Mouse (Mus musculus) MEL (cell line): Measurements from ENCODE around the gene Zbtb22. TPM values are rescaled to one million over a fixed set of nuclear protein-coding genes. Genes with fewer than 3 reads are reported as not detected.
A peak's percentile ranks its signal among the peaks of the same experiment; 100 is the strongest.

Source experiments
- DNase-seq: peaks from one replicate; pipeline ENCODE4 v3.0.0; 2011; ENCODE audit warnings: low read depth, low spot score
- H3K27ac ChIP-seq: 2 replicates; pipeline ENCODE4 v1.5.1; 2012; ENCODE audit warnings: low read depth, mild to moderate bottlenecking, control low read depth, low read length, moderate library complexity; ENCODE audit not compliant: control insufficient read depth
- H3K27me3 ChIP-seq, 2 experiments: fragments of 150-350 bp in 1 of 2; sonication (generic) in 1 of 2; 2 replicates each; pipeline ENCODE4 v1.6.1; 2012; ENCODE audit warnings: low read length in 2 of 2, mild to moderate bottlenecking in 2 of 2, improper control_type of control experiment in 1 of 2, moderate library complexity in 1 of 2; ENCODE audit not compliant: insufficient read depth in 2 of 2, control insufficient read depth in 1 of 2
- H3K36me3 ChIP-seq, 2 experiments: 2 replicates each; pipeline ENCODE4 v1.6.1; 2012 to 2014; ENCODE audit warnings: low read length in 2 of 2, improper control_type of control experiment in 1 of 2, inconsistent platforms in 1 of 2, mild to moderate bottlenecking in 1 of 2; ENCODE audit not compliant: insufficient read depth in 2 of 2, control insufficient read depth in 1 of 2
- H3K4me1 ChIP-seq, 2 experiments: fragments of 150-350 bp in 1 of 2; sonication (generic) in 1 of 2; 2 replicates each; pipeline ENCODE4 v1.6.1; 2012; ENCODE audit warnings: low read length in 2 of 2, improper control_type of control experiment in 1 of 2, mild to moderate bottlenecking in 1 of 2; ENCODE audit not compliant: insufficient read depth in 2 of 2, control insufficient read depth in 1 of 2
- H3K4me3 ChIP-seq, 2 experiments: fragments of 150-350 bp in 1 of 2; sonication (generic) in 1 of 2; 2 replicates each; pipeline ENCODE4 v1.5.1; 2012; ENCODE audit warnings: low read depth in 2 of 2, low read length in 2 of 2, mild to moderate bottlenecking in 2 of 2, moderate library complexity in 2 of 2, control low read depth in 1 of 2, improper control_type of control experiment in 1 of 2; ENCODE audit not compliant: control insufficient read depth in 1 of 2, insufficient read depth in 1 of 2
- H3K79me2 ChIP-seq: 2 replicates; pipeline ENCODE4 v1.6.1; 2012; ENCODE audit warnings: mild to moderate bottlenecking, low read length, moderate library complexity; ENCODE audit not compliant: control insufficient read depth, poor library complexity, insufficient read depth
- H3K9ac ChIP-seq: 2 replicates; pipeline ENCODE4 v1.6.1; 2012; ENCODE audit warnings: low read depth, mild to moderate bottlenecking, control low read depth, low read length, moderate library complexity; ENCODE audit not compliant: control insufficient read depth, poor library complexity, severe bottlenecking
- H3K9me3 ChIP-seq: fragments of 150-350 bp; sonication (generic); replicated peaks from 2 replicates; pipeline ENCODE4 v1.6.1; 2012; ENCODE audit warnings: mild to moderate bottlenecking, low read length, improper control_type of control experiment, moderate library complexity; ENCODE audit not compliant: insufficient read depth
- CHD2 ChIP-seq: IDR thresholded peaks from 2 replicates; pipeline ENCODE4 v1.6.1; 2011; ENCODE audit warnings: low read length, improper control_type of control experiment
- CTCF ChIP-seq, 3 experiments: IDR thresholded peaks in 2 of 3; conservative IDR thresholded peaks in 1 of 3; 2 replicates each; pipeline ENCODE4 v1.5.1; 2011 to 2012; ENCODE audit warnings: low read length in 3 of 3, low read depth in 2 of 3, mild to moderate bottlenecking in 2 of 3, improper control_type of control experiment in 1 of 3, inconsistent platforms in 1 of 3, mixed read lengths in 1 of 3, moderate library complexity in 1 of 3; ENCODE audit not compliant: control insufficient read depth in 1 of 3, insufficient read depth in 1 of 3, poor library complexity in 1 of 3, severe bottlenecking in 1 of 3
- E2F4 ChIP-seq: IDR thresholded peaks from 2 replicates; pipeline ENCODE4 v1.6.1; 2011; ENCODE audit warnings: low read depth, low read length, improper control_type of control experiment, borderline replicate concordance
- ELF1 ChIP-seq: IDR thresholded peaks from 2 replicates; pipeline ENCODE4 v1.6.1; 2014; ENCODE audit warnings: low read depth, mild to moderate bottlenecking, inconsistent platforms, low read length, improper control_type of control experiment, moderate library complexity
- EP300 ChIP-seq, 2 experiments: IDR thresholded peaks; 2 replicates each; pipeline ENCODE4 v1.6.1; 2011; ENCODE audit warnings: improper control_type of control experiment in 2 of 2, low read length in 2 of 2, low read depth in 1 of 2, mild to moderate bottlenecking in 1 of 2
- ETS1 ChIP-seq: IDR thresholded peaks from 2 replicates; pipeline ENCODE4 v1.6.1; 2012; ENCODE audit warnings: low read depth, mild to moderate bottlenecking, inconsistent platforms, low read length, improper control_type of control experiment, moderate library complexity
- JUND ChIP-seq: IDR thresholded peaks from 2 replicates; pipeline ENCODE4 v1.6.1; 2011; ENCODE audit warnings: low read depth, mild to moderate bottlenecking, improper control_type of control experiment, low read length
- MAFK ChIP-seq: IDR thresholded peaks from 2 replicates; pipeline ENCODE4 v1.6.1; 2011; ENCODE audit warnings: low read depth, mild to moderate bottlenecking, low read length, improper control_type of control experiment, borderline replicate concordance
- MAZ ChIP-seq: IDR thresholded peaks from 2 replicates; pipeline ENCODE4 v1.6.1; 2012; ENCODE audit warnings: low read depth, mild to moderate bottlenecking, inconsistent platforms, low read length, improper control_type of control experiment
- MEF2A ChIP-seq: IDR thresholded peaks from 2 replicates; pipeline ENCODE4 v1.6.1; 2014; ENCODE audit warnings: low read depth, mild to moderate bottlenecking, inconsistent platforms, low read length, improper control_type of control experiment; ENCODE audit not compliant: poor library complexity, insufficient replicate concordance, severe bottlenecking; ENCODE audit errors: extremely low read depth
- MYC ChIP-seq: IDR thresholded peaks from 2 replicates; pipeline ENCODE4 v1.6.1; 2011; ENCODE audit warnings: low read depth, mild to moderate bottlenecking, low read length, improper control_type of control experiment, moderate library complexity
- NRF1 ChIP-seq: IDR thresholded peaks from 2 replicates; pipeline ENCODE4 v1.6.1; 2014; ENCODE audit warnings: low read depth, mild to moderate bottlenecking, inconsistent platforms, low read length, improper control_type of control experiment, moderate library complexity; ENCODE audit not compliant: poor library complexity, insufficient read depth, severe bottlenecking
- POLR2A ChIP-seq, 2 experiments: IDR thresholded peaks; 2 replicates each; pipeline ENCODE4 v1.6.1; 2011 to 2012; ENCODE audit warnings: low read length in 2 of 2, mild to moderate bottlenecking in 2 of 2, control low read depth in 1 of 2, improper control_type of control experiment in 1 of 2, low read depth in 1 of 2, moderate library complexity in 1 of 2; ENCODE audit not compliant: control insufficient read depth in 1 of 2, insufficient read depth in 1 of 2, poor library complexity in 1 of 2
- POLR2AphosphoS2 ChIP-seq: IDR thresholded peaks from 2 replicates; pipeline ENCODE4 v1.6.1; 2011; ENCODE audit warnings: low read length, improper control_type of control experiment
- POLR2AphosphoS5 ChIP-seq: IDR thresholded peaks from 2 replicates; pipeline ENCODE4 v1.6.1; 2012; ENCODE audit warnings: low read depth, borderline replicate concordance, mild to moderate bottlenecking, inconsistent platforms, low read length, moderate library complexity, mixed read lengths
- RCOR1 ChIP-seq: IDR thresholded peaks from 2 replicates; pipeline ENCODE4 v1.6.1; 2012; ENCODE audit warnings: low read depth, mild to moderate bottlenecking, inconsistent platforms, low read length, improper control_type of control experiment
- SMC3 ChIP-seq: IDR thresholded peaks from 2 replicates; pipeline ENCODE4 v1.6.1; 2011; ENCODE audit warnings: low read depth, low read length, improper control_type of control experiment
- USF2 ChIP-seq, 2 experiments: IDR thresholded peaks; 2 replicates each; pipeline ENCODE4 v1.6.1; 2011 to 2012; ENCODE audit warnings: improper control_type of control experiment in 2 of 2, low read length in 2 of 2, borderline replicate concordance in 1 of 2, inconsistent platforms in 1 of 2, low read depth in 1 of 2, mild to moderate bottlenecking in 1 of 2; ENCODE audit not compliant: insufficient read depth in 1 of 2
- ZNF384 ChIP-seq: IDR thresholded peaks from 2 replicates; pipeline ENCODE4 v1.6.1; 2012; ENCODE audit warnings: low read depth, mild to moderate bottlenecking, inconsistent platforms, low read length, improper control_type of control experiment
- polyA plus RNA-seq, 2 experiments: library from polyadenylated mRNA; stranded (reverse) in 1 of 2; unstranded in 1 of 2; fragments of >175 nt in 1 of 2; fragments of >200 nt in 1 of 2; gene quantifications; 2 replicates each; pipeline versions ENCODE4 v1.2.1 to v1.2.4; 2012; ENCODE audit warnings: low replicate concordance in 2 of 2, low read depth in 1 of 2; ENCODE audit not compliant: insufficient read length in 2 of 2, insufficient read depth in 1 of 2, missing spikeins in 1 of 2
- total RNA-seq: library from RNA; depleted of rRNA; stranded (reverse); fragments of 300-350 nt; gene quantifications from 2 replicates; pipeline ENCODE4 v1.2.3, GENCODE M21; 2012

Zbtb22 gene
- total and polyA plus RNA-seq, 3 experiments: 18.6 to 30.0 TPM; not detected in 1

DNA sequence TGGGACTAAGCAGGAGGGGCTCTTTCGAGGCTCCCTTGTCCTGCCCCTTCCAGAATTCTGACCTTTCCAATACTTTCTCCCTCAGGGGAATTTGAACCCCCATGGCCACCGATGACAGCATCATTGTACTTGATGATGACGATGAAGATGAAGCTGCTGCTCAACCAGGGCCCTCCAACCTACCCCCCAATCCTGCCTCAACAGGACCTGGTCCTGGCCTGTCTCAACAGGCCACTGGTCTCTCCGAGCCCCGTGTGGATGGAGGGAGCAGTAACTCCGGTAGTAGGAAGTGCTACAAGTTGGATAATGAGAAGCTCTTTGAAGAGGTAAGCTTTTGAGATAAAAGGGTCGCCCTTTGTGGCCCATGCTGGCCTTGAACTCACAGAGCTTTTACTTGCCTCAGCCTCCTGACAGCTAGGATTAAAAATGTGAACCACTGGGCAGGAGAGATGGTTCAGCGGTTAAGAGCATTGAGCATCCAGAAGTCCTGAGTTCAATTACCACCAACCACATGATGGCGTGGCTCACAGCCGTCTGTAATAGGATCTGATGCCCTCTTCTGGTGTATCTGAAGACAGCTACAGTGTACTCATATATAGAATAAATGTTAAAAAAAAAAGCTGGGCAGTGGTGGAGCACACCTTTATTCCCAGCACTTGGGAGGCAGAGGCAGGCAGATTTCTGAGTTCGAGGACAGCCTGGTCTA, 5.2 kb upstream of the Zbtb22 start:
- no peaks in the 10 kb centered on the region for H3K27me3 ChIP-seq
- H3K27ac ChIP-seq: no peak overlapping the region
- H3K4me3 ChIP-seq: peak overlapping the region; percentile 76 to 90
- TF ChIP-seq ZNF384 (peak; percentile 65), RCOR1 (no peak), NRF1 (no peak), SMC3 (peak; percentile 36), MAZ (no peak), E2F4 (no peak), MEF2A (no peak), EP300 (IDR thresholded peaks at IDR 0.05; ENCODE audit: low read depth in 1 of 2, low read length in 2 of 2) (no peak), ETS1 (no peak), CHD2 (no peak), ELF1 (no peak), CTCF (IDR thresholded peaks at IDR 0.05 in 2 of 3, conservative IDR thresholded peaks at IDR 0.05 in 1 of 3; ENCODE audit: control insufficient read depth in 1 of 3, insufficient read depth in 1 of 3, low read depth in 2 of 3, low read length in 3 of 3, poor library complexity in 1 of 3, severe bottlenecking in 1 of 3) (peak in 2 of 3 experiments; percentile 29 to 61; a peak in 4 of 6 replicates), POLR2A (IDR thresholded peaks at IDR 0.05; ENCODE audit: control insufficient read depth in 1 of 2, insufficient read depth in 1 of 2, low read depth in 1 of 2, low read length in 2 of 2, poor library complexity in 1 of 2) (no peak), POLR2AphosphoS5 (no peak), POLR2AphosphoS2 (no peak), JUND (no peak), USF2 (IDR thresholded peaks at IDR 0.05; ENCODE audit: borderline replicate concordance in 1 of 2, insufficient read depth in 1 of 2, low read depth in 1 of 2, low read length in 2 of 2) (no peak), MYC (no peak), MAFK (no peak)
- DNase-seq: peak; percentile 58
- peaks cover 32% of the 10 kb centered on the region for H3K79me2 ChIP-seq
- peak overlapping the region; percentile 91 for H3K9ac ChIP-seq
- H3K4me1 ChIP-seq: peaks cover 4 to 20% of the 10 kb centered on the region in 2 experiments; a peak in 3 of 4 replicates
- no peaks in the 10 kb centered on the region for H3K9me3 ChIP-seq
- peaks cover 0 to 16% of the 10 kb centered on the region in 2 experiments for H3K36me3 ChIP-seq
